Mouse (Mus musculus) right cerebral cortex, postnatal 10 days (tissue): ENCODE measurements around the gene Sox5.

ENCODE experiments used
- DNase-seq, 2 experiments: peaks; one replicate each; pipeline ENCODE4 v3.0.0; 2021; ENCODE audit warnings: low spot score in 2 of 2

Gene Sox5

DNA sequence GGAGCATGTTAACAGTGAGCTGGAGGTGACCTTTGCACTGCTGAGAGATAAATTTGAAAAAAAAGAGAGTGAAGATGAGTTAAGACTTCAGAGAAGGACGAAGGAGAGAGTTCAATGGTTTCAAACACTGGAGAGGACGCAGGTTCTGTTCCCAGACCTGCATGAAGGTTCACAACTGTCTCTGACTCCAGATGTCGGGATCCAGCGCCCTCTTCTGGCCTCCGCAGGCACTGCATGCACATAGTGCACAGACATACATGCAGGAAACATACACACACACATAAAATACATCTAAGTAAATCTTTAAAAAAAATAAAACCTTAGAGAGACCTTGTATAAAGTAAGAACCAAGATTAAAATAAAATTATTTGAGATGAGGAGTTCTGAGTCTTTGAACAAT lies 352.5 kb downstream of the Sox5 start:
- no peak for DNase-seq

DNA sequence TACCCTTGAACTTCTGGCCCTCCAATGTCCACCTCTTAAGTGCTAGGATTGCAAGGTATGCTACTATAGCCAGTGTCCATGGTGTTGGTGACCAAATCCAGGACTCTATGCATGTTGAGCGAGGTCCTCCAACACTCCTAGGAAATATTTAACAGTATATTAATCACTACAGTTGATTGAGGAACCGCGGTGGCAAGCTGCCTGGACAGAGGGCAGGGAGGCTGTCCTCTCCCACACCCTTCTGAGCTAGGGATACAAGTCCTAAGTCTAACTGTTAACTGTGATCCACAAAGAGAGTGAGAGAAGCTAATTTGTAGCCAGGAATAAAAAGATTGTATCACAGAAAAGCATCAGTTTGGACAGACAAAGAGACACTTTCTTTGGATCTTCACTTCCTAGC lies 373.7 kb downstream of the Sox5 start:
- no peak for DNase-seq

DNA sequence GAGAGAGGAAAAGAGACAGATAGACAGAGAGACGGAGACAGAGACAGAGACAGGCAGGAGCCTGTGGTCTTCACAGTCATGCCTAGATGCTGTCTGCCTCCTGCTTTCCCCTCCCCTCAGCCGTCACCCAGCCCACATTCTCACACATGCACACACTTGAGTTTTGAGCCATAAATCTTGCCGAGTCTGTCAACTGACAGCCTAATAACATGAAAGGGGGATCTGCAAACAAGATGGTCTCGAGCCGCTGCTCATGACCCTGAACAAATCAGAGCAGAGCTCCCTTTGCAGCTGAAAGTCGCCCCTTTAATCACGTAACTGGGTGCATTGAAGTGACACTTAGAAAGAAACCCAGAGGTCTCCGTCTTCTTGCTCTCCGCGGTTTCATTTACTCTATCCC lies 383.7 kb downstream of the Sox5 start:
- DNase-seq: no peak

DNA sequence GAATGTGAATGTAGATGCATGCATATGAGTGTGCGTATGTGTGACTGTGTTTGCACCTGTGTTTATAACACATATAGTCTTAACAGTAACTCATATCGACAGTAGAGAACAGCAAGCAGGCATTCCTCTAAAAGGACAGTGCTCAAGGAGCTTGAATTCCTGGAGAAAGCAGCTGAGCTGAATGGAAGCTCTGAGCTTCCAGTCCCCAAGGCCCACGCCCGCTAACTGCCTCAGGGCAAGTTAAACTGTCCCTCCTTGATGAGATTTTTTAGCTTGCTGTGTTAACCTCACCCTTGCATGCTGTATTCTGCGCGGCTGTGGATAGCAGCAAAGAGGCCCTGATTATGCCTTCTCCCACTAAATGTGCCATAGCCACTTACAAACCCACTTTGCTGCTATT lies 388.6 kb downstream of the Sox5 start:
- DNase-seq: no peak

DNA sequence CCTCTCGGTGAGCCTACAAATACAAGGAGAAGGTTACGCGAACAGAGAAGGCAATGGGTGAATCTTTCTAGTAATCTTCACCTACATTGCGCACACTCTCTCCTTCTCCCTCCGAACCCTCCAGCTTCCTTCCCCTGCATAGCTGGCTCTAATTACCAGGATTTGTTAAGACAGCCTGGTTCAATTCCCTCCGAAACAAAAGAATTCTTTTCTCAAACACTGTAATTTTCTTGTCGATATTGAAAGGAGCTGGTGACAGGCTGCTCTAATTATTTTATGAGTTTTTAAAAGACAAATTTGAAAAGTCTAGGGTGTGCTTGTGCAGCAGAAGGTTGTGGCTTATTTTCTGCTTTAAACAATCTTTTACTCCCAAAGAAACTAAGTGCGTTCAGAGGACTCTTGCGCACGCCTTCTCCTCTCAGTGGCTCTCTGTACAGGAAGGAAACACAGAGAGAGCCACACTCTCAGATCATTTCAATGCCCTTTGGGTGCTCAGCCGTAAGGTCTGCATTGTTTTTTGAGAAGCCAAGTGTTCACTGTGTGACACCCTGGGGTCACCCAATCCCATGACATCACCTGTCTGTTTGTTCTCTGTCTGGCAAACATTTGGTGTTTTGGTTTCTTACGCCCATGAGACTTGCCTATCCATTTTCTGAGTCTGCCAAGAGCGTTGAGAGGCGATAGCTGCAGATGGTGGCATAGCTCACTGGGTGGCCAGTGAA lies 392.3 kb downstream of the Sox5 start:
- no peak for DNase-seq

DNA sequence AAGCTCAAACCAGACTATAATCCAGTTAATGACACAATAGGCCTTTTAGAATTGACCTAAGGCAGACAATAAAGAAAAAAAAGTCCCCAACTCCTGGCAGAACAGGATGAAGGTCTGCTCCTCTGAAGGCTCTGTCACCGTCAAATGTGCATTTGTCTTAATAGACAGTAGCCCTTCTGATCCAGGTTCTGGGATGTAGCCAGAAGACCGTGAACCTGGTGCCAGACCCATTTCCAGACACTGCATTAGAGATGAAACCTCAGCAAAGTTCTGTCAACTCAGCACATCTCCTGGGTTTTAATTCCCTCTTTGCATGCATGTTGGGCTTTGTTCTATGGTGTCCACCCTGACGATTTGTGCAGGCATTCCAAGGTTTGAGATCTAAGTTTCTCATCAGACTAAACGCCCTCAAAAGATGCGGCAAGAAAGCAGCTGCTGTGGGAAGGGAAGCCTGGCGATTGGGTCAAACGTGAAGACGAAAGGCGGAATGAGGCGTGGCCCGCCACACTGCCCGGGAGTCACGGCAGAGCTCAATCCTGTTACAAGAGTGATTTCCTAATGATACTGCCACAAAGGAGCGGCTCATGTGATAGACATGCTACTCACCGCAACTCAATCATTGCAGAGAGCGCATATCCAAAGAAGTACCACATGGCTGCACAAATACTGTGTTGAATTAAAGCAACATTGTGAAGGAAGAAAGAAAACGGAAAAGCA lies 394.1 kb downstream of the Sox5 start:
- no peak for DNase-seq

DNA sequence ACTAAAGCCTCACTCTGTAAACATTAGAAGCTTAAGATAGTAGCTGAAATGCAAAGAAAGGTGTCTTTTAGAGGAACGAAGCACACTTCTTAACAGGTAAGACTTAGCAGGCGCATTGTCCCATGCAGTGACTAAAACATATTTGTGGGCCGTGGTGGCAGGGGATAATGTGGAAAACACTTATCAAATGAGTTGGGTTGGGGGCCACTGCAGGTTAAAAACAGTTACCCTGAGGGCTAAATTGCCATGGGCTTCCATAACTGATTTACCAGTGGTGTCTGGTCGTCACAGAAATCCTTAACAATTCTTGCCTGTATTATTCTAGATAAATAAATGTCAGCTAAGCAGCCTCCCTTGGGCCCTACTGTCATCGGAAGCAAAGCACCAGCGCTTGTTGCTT lies 401.1 kb downstream of the Sox5 start:
- no peak for DNase-seq

DNA sequence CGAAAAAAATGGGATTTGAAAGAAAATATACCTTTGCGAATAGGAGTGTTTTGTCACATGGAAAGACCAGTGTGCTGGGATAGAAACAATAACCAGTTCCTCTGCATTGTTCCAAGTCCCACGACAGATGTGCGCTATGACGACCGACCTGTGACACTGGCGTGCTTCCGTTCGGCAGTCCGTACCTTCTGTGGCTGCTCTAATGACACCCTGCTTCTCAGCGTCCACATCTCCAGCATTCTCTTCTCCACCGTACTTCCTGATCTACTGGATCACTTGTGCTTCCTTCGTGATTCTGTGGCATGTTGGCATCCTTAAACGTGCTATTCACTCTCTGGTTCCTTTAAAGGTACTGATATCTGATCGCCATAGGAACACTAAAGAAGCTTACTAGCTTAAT lies 401.6 kb downstream of the Sox5 start:
- DNase-seq: no peak

DNA sequence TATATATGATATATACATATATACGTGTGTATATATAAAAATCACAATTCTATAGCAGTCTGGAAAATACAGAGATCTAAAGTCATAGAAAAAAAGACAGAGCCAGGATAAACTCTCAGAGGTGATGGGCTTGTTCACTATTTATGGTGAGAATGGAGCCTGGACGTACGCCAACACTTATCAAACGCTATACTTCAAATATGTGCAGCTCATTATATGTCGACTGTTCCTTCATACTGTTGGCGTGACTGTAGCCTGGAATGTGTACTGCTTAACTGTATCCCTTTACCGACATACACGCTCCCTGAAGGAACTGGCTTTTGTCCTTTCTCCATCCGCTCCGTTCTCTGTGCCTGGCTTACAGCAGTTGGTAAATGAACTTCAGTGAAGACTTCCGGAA lies 407.0 kb downstream of the Sox5 start:
- DNase-seq: no peak

DNA sequence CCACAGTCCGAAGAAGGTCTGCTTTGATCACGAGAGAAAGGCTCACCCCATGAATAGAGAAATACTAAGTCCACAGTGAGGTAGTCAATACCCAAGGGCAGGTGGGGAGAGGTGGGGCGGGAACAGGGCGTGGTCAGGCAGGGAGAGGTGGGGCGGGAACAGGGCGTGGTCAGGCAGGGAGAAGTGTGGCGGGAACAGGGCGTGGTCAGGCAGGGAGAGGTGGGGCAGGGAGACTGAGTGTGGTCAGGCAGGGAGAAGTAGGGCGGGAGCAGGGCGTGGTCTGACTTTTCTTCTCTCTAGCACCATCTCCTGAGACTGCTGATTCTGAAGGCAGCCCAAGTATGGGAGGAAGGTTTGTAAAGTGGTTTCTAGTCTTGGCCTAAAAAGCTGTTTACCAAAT lies 411.1 kb downstream of the Sox5 start:
- DNase-seq: no peak

DNA sequence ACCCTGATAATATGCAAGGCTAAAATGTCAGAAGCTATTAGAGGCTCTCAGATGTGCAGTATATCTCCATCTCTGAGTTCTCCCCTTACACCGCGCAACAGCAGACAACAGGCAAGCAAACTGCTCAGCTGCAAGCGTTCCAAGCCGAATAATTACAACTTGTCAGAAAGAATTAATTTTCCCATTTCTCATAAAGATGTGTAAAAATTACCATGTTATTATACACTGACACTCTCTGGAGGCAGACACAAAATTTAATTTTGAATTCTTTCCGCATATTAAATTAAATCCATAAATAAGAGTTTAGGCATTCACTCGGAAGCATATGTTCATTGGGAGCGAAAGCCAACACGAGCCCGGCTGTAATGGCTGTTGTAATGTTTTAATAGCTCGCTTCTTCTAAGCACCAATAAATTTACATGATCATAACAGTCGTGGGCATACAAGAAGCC lies 414.1 kb downstream of the Sox5 start:
- peak; percentile 26 to 41 for DNase-seq

DNA sequence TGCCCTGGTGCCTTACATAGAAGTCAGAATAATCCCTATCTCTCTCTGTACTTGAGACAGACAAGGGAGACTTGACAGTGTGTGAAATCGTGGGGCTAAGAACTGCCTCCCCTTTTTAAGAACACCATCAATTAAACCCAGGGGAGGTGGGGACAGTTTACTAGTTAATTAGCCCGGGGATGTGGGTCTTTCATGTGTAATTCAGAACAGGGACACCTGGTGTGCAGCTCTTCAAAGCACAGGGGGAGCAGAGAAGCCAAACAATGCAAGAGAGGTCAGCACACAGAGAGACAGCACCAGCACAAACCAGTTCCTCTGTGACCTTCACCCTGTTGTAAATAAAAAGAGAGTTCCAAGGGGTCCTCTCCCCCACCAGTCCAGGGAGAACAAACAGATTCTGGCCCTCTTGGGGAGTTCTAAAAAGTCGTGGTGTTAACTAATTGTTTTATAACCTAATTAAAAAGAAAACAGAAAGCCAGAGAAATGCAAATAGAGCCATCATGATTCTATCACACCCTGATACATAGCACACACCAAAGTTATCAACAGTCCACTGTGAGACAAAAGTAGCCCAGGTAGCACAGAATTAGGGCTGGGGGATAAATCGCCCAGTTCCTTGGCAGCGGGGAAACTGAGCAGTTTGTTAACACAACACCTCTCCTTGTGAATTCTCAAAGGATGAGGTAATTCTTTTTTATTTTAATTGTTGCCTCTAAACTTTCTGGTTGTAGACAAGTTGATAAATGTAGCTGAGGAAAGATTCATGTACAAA lies 420.3 kb downstream of the Sox5 start:
- DNase-seq: no peak

DNA sequence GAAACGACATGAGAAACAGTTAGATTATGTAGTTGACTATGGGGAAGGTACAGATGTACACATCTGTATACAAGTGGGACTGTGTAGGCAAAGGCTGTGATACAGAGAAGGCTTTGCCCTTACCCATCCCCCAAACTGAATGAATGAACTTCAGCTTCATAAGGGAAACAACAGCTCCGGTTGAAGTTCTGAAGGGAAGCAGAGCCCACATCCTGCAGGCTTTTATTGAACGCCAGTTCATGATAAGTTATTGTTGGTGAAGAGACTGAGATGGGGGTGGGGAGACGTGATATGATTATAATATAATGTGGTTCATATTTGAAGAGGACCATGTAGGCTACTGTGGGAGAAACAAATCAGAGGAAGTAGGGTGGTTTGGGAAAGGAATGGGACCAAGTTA lies 424.7 kb downstream of the Sox5 start:
- DNase-seq: no peak

DNA sequence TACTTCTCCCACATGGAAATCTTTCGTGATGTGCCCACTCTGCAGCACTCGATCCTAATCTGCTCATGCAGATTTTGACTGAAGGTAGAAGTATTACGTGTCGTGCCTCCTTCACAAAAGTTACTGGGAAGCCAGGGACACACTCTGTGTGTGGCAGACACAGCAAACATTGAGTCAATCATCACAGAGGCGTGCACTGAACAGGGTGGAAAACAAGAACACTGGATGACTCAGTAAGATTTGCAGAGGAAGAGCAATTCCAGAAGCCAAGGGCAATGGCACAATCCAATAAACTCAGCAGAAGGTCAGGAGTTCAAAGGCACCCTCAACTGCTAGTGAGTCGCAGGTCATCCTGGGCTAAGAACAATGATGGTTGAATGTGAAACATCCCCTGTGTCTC lies 430.7 kb downstream of the Sox5 start:
- DNase-seq: no peak

DNA sequence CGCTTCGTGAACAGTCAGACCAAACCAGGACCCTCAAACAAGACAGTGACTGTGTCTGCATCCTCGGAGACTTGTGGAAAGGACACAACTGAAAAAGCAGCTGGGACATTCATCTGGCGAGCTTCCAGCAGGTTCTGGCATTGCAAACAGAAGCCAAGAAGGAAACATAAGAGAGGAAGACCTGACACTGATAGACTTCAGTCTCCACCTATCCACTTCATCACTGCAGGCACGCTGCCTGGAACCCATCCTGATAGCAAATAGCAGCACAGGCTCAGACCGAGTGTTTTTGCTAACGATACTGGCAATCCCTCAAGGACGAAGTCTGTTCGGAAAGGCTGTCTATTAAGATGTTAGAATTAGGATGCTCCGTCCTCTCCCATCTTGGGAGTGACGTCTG lies 438.4 kb downstream of the Sox5 start:
- DNase-seq: peak; percentile 67 to 68

DNA sequence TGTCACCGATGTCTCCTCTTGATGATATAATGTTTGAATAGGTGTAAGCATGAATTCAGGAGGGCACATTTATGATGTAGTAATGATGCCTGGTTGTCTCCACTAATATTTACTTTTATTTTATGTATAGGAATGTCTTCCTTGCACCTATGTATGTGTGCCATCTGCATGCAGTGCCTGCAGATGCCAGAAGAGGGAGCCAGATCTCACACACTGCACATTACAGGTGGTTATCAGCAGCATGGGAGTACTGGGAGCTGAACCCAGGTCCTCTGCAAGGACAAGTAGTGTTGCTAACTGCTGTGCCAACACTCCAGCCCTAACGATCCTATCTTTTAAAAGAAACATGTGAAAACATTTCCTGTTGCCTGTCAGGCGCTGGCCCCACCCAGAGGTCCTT lies 442.2 kb downstream of the Sox5 start:
- no peak for DNase-seq

DNA sequence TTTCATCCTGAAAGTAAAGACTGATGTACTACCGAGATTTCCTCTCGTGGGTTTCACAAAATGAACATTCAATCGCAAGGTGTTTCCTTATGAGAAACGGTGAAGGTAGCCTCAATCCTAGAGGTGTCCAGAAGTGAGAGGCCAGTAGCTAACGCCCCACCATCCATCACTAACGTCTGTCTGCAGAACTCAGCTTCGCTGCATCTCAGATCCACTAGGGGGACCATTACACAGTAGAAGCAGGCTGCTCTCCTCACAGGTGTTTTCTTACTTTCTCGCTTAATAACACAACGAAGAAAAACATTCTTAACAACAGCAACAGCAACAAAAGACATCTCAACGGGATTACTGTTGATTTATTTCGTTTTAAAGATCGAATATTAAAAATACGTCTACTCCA lies 442.8 kb downstream of the Sox5 start:
- DNase-seq: peak; percentile 46 to 56

DNA sequence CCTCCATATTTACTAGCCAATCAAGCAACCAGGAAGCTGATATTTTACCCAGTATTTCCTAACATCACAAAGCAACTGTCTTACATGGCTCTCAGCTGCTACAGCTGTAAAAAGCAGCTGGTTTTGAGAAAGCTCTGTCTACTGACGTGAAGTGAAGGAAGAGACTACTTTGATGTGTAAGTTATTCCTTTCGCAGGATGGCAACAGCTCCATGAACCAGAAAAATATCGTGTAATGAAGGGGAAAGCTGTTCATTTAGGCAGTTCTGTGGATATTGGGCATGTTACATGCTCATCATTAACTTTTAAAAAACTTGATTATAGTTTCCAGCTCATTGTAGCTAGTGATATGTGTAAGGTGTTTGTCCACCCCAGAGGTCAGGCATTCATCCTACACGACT lies 443.6 kb downstream of the Sox5 start:
- no peak for DNase-seq

DNA sequence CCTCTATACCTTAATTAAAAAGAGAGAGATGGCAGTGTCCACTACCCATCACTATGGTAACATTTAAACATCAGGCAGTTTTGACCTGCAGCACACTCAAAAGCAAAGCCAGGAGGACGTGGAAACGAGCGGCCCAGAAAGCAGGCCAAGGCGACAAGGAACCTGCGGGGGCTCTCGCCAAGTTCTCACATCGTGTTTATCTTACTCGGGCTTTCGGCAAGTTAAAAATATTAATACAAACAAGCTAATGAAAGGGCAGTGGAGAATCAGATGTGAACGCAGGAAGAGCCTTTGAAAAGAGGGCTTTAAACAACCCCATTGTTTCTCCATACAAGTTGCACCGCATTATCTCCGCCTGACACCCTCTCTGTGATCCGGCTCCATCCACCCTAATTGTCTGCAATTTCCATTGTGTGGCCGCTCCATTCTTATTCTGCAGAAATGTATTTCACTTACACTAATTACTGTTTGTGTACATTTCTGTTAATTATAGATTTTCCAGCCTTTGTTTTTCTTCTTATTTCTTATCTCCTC lies 444.3 kb downstream of the Sox5 start:
- DNase-seq: no peak

DNA sequence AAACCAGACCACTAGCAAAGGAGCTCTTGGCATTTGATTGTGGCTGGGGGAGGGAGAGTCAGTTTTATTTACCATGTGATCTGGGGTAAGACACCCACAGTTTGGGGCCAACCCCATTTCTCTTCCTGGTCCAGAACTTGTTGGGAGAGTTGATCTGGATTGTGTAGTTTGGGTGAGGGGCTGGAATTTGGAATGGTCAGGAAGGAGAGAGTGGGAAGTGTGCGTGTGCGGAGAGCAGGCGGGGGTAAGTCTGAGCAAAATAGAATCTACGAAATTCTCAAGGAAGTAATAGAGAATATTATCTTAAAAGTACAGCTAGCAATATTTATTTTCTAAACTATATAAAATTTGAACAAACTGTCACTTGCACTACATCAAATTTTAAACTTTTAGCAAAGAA lies 445.0 kb downstream of the Sox5 start:
- DNase-seq: no peak

DNA sequence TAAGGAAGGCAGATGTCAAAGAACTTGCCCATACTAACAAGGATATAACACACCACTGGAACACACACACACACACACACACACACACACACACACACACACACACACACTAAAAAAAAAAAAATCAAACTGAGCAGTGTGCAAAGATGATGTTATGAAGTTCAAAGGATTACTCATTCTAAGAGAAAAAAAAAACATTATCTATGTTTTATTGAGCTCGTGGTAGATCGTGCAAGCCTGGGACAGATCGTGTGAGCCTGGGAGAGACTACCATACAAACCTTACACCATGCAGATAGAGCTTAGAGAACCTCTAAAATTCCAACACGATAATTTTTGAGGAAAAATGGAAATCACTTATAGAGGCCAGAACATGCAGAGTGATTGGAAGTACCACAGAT lies 448.6 kb downstream of the Sox5 start:
- no peak for DNase-seq

DNA sequence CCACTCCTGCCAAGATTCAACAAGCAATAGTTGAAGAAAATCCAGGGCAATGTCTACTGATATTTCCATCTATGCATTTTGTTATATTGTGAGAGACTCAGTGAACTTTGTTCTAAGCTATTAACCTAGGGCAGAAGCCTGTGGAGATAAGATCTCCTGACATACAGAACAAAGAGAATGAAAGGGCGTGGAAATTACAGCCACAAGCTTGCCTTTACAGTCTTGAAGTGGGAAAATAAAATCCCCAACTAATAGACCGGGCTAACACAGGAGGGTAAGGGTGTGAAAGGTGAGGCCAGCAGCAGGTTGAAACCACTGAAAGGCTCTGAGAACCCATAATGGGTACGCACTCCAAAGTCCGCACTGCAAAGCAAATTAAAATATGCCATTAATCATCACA lies 449.8 kb downstream of the Sox5 start:
- DNase-seq: no peak
